Mouse (Mus musculus) v-Abl transformed pro-B cells (cell line): Measurements from ENCODE around the gene Scamp3.

Experiments
- in situ Hi-C, 2 experiments: fragments of 400-800 bp; cut with MboI; formaldehyde crosslinking; loops; one replicate each; pipeline ENCODE4 v1.15.1; 2025; ENCODE audit not compliant: unreplicated experiment in 2 of 2

The Scamp3 gene

DNA sequence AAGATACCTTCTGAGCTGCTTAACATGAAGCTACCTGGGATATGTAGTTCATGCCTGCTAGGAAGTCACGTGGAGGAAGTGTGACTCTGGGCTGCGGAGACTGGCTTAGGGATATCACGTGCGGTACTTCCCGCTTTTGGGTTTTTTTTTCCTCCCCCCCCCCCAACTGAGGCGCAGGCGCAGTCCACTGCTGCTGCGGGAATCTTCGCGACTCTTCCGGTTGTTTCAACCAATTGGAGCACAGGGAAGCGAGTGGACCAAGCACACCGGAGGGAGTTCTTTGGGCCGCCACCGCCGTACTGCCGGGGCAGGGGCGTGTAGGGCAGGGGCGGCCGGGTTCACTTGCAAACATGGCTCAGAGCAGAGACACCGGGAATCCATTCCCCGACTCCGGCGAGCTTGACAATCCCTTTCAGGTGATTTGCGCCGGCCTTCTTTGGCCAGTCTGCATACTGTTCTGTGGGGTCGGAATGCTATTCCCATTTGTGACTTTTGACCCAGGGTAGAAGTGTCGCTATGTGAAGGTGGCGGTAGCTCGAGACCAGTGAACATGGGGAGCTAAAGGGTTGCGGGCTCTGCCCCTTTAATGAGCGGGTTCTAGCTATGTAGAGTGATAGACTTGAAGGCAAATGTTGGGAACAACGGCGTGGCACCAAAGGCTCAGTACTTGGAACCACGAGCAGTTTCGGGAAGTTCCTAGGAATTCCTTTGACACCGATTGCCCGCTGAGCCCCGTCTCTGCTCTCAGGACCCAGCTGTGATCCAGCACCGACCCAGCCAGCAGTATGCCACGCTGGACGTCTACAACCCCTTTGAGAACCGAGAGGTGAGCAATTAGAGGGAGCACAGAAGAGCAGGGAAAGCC, at the start of gene Scamp3:
Scamp3 (plus strand) TSS at position 232 of the 865 bp plus-strand sequence.
- in situ Hi-C loops: no loop called here

DNA sequence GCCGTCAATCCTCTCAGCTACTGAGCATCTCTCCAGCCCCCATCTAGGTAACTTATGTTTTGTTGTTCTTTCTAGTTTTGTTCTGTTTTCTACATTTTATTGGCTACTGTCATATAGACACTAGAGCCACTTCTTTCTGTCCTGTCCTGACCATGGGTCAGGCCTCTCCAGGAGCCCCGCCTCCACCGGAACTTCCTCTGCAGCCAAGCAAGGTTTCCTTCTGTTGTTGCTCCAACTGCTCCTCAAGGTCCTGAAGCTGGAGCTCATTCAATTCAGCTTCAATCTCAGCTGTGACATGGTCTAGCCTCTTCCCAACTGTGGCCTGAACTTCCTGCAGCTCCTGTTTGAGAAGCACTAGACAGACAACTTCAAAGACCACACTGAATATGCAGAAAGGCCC, 47.4 kb upstream of the Scamp3 start:
- in situ Hi-C loops: no loop called here

DNA sequence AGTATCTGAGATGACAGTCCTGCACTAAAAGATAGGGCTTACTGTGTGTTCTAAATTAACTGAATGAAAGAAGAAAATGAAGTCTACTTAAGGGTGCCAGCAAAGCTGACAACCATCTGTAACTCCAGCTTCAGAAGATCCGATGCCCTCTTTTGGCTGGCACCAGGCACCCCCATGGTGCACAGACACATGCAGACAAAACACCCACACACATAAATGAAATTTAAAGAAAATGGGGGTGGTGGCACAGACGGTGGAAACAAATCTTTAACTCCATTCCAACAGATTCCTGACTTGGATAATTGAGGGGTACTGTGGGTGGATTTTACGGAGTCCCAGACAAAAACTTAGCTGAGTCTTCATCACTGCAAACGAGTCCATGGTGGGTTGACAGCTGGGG, 45.5 kb upstream of the Scamp3 start:
- in situ Hi-C loops: no loop called here

DNA sequence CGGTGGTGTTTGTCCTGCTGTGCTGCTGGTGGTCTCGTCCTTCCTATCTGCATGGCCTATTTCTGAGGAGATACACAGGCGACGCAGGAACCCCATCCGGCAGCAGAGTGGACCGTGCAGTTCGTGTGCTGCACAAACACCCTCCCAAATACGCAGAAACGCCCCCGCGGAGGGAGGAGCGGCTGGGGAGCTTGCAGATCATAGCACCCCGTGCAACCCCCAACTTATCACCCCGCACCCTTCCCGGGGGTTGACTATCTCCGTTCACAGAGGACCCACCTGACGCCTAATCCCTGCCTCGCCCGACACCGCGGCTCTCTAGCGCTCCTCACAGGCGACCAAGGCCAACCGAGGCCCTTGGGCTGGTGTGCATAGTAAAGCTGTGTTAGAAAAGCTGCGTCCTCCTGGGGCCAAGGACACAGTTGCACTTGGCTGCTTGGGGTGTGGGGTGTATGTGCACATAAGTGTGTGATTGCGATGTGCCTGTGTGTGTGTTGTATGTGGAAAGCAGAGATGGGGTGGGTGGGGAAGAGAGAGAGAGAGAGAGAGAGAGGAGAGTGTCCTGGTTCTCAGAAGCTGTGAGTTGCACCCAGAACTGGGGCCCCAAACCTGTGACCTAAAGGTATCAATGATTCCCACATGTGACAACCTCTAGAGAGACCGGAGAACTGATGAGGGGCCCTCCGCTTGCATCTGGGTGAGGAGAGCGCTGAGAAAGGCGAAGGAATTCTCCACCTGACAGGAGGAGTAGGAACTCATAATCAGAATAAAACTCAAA, 44.8 kb upstream of the Scamp3 start:
- in situ Hi-C loops: no loop called here

DNA sequence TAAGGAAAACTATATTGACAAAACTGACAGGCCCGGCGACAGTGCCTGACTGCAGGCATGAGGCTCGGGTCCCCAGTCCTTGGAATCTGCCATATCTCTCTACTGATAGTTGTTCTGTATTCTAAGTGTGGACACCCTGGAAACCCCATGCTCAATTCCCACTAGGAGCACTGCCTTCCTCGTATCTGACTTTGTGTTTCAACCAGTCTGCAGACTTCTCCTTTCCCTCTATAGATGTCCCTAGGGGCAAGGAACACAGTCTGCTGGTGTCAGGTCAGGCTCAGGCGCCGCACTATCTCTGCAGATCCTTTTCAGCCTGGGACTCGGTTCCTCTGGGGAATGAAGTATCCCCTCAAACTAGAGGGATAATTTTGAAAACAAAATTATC, 44.2 kb upstream of the Scamp3 start:
- in situ Hi-C loops: no loop called here

DNA sequence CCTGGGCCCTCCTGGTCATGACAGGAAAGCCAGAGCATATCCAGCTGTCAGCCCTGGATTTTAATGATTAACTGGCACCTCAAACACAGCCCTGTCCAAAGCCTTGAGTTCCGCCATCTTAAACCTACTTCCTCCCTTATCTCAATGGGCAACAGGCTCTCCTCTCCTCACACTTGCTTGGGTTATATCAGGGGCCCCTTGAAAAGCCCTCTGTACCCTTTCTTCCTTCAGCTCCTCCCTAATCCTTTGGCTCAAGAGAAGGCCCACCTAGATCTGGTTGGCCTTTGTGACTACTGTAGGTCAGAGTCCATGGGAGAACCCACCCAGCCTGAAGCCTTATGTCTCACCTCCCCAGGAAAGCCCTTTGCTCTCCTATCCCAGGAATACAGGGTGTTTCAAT, 43.5 kb upstream of the Scamp3 start:
- in situ Hi-C loops: no loop called here

DNA sequence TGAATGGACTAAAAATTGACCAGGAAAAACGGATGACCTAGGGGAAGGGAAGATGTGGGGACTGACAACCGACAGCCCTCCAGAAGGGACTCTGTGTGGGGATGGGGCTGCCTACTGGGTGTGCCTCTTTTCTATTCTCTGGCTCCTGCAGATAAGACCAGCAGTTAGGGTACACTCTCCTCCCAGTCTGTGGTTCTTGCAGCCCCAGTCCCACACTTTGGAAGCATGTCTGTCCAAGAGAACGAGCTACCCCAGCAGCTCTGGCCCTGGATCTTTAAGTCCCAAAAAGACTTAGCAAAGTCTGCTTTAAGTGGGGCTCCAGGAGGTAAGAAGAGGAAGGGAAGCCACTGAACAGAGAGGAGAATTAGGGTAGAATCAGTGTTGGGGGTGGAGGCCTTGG, 41.3 kb upstream of the Scamp3 start, which contains the start of gene Pklr:
Pklr (plus strand) TSS at position 185 of the 400 bp plus-strand sequence.
- in situ Hi-C loops: no loop called here

DNA sequence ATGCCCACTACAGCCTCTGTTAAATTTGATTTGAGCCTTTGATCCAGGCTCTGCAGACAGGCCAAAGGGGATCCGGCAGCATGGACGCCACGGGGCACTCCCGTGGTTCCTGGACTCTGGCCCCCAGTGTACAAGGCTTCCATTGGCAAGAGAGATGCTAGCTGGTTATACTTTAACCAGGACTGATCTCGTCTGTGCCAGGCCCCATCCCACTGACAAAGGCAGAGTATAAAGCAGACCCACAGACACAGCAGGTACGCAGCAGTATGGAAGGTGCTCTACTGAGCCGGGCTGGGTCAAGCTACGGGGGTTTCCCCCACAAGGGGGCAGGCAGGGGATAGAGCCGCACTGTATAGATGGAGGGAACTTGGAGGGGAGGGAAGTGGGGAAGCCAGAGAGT, 40.9 kb upstream of the Scamp3 start:
- in situ Hi-C loops: no loop called here

DNA sequence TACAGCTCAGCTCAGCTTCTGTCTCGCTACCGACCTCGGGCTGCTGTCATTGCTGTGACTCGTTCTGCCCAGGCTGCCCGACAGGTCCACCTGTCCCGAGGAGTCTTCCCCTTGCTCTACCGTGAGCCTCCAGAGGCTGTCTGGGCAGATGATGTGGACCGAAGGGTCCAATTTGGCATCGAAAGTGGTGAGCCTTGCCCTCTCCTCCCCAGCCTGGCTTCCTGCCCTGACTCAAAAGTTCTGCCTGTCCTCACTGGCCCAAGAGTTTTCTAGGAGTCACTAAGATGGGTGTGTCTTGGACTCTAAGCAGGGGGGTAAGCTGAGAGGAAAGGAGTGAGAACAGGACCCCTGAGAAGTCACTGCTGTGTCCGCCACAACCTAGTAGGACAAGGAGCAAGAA, 32.5 kb upstream of the Scamp3 start:
- in situ Hi-C loops: no loop called here

DNA sequence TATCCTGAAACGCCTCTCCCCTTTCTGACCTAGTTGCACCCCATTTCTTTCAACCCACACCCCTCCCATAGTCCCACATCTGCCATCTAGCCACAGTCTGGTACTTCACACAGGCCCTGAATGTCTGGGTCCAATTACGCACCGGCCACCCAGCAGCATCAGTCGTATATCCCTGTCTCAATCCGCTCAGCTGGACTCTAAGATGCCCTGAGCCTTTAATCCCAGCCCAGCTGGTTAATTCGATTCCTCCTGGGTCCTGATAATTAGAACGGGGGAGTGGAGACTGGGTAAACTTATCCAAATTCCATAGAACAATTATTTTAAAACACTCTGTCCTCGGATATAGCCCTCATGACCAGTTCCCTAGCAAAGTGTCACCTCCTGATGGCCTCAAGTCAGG, 31.7 kb upstream of the Scamp3 start:
- in situ Hi-C loops: no loop called here

DNA sequence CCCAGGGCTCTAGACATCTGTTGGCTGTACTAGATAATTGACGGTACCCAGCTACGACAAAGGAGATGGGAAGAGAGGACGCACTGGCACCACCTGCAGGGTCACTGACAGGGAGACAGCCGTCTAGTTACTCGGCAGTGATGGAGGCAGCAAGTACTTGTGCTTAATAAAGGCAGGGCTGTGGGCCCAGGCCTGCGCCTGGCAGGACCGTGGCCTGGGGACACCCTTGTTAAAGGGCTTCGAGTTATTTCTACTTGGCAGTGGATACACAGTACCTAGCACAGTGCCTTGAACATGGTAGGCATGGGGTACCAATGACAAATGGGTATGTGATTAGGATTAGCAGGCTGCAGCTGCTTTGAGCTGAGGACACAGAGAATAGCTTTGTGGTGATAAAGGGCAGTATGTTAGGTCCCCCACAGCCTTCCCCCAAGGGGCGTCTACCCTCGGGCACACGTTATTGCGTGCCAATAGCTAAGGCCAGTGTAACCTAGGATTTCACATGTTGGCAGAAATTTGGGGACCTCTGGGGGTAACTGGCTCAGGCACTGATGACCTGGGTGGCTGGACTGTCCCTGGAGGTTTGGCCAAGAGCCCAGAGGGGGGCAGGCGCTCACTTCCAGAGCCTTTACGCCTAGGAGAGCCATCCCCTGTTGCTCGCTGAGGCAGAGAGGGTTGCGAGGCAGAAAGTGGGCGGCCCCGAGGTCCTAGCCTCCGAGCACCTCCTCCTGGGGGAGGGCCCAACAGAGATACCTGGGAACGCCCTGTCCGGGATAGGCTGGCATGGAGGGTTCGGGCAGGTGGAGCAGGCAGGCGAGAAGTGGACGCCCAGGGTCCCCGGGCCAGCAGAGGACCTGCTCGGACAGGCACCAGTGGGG, 29.9 kb upstream of the Scamp3 start:
- in situ Hi-C loops: no loop called here

DNA sequence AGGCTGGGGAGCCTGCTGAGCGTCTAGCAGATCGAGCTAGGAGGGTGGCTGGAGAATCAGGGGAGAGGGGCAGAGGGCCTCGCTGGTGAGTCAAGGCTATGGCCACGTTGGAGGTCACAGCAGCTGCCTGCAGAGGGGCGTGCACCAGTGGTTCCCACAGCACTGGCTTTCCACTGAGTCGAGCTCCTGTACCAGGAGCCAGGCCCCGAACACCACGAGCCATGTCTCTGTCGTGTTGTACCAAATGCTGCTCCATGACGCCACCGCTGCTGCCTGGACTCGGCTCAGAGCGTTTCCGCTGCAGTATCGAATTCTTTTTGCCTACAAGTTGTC, 29.3 kb upstream of the Scamp3 start:
- in situ Hi-C loops: no loop called here

DNA sequence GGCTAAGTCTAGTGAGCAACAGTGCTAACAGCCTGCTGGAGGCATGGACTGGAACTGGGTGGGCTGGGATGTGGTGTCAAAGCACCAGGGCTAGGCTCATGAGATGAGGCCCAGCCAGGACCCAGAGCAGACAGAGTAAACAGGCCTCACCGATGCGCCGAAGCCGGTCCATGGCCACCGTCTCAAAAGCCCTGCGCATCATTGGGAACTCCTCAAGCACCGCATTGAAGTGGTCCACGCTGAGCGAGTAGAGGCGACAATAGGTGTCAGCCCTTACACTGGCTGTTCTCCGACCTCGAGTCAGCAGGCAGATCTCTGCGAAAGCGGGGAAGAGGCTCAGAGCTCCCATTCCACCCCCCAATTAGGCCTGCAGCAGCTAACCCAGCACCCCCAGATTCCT, 28.7 kb upstream of the Scamp3 start:
- in situ Hi-C loops: no loop called here

DNA sequence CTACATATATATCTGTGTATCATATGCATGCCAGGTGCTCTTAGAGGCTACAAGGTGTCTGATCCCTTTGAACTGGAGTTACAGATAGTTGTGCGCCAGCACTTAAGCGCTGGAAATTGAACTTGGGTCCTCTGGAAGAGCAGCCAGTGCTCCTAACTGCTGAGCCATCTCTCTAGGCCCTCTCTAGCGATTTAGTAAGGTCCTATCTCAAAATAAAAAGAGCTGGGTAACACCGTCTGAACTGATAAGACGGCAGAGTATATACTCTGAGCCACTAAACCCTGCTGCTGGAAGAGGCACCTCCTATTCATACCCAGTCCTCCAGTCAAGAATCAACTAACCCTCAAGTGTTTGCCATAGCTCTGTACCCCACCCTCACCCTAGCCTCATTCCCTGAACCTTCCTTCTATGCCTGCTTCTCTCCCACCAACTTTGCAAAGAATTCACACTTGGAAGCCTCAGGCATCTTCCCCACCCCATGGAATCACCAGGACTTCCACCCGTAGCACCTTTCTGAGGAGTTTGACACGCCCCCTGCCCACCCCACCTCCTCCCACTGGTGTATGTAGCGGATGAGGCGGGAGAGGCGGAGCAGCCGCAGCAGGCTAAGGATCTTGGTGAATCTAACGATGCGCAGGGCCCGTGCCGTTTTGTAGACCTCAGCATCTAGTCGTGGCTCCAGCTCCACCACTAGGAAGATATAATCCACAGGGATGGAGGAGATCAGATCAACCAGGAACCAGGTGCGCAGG, 25.0 kb upstream of the Scamp3 start:
- in situ Hi-C loops: no loop called here

DNA sequence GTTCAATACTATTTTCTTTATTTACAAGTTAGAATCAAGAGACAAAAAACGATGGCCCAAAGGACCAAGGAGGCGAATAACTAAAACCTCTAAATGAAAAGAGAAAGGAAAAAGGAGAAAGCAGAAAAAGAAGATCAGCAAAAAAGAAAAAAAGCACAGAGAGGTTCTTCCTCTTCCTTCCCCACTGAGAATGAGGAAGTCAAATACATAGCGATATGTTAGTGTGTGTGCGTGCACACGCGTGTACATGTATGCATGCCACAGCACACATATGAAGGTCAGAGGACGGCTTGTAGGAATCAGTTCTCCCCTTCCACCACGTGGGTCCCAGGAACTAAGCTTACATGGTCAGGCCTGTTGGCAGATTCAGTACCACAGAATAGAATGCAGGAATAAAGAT, 20.3 kb upstream of the Scamp3 start:
- in situ Hi-C loops: loop anchor here (5.0 kb wide), 1 partner anchor 65 kb away; the partner anchor contains the start of gene Rusc1 (in 2 of the 2)

DNA sequence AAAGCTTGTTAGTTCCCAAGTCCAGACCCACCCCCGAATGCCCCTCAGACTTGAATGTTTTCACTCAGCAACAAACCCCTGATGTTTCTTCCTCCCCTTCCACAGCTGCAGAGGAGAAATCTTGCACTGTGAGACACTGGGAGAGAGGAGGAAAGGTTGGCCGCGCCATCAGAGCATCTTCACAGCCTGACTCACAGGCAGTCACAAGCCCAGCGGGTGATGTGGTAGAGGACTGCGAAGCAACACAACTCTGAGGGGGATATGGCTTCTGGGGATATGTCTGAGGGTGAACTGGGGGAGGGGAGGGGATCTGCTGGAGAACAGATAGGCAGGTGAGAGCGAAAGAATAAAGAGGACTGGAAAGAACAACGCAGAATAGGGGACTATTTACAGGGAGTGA, 18.6 kb upstream of the Scamp3 start:
- in situ Hi-C loops: loop anchor here (5.0 kb wide), 1 partner anchor 66 kb away; the partner anchor contains the start of gene Rusc1 (in 2 of the 2)

DNA sequence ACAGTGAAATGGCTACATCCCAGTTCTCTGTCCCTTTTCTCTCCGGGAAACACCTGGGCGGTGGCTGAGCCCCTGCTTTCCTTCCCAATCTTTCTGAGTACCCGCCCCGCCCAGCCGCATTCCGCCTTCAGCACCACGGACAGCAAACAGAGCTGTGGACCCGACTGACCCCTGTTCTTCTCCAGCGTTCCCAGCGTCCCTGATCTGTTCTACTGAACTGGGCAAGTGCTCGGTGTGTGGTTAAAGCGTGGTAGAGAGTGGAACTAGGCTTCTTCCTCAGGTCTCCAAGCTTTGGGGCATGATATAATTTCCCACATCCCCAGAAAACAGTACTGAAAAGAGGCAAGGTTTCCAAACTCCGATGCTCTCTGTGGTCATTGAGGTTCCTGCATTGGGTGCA, 18.1 kb upstream of the Scamp3 start:
- in situ Hi-C loops: loop anchor here (5.0 kb wide), 1 partner anchor 67 kb away; the partner anchor contains the start of gene Rusc1 (in 2 of the 2)

DNA sequence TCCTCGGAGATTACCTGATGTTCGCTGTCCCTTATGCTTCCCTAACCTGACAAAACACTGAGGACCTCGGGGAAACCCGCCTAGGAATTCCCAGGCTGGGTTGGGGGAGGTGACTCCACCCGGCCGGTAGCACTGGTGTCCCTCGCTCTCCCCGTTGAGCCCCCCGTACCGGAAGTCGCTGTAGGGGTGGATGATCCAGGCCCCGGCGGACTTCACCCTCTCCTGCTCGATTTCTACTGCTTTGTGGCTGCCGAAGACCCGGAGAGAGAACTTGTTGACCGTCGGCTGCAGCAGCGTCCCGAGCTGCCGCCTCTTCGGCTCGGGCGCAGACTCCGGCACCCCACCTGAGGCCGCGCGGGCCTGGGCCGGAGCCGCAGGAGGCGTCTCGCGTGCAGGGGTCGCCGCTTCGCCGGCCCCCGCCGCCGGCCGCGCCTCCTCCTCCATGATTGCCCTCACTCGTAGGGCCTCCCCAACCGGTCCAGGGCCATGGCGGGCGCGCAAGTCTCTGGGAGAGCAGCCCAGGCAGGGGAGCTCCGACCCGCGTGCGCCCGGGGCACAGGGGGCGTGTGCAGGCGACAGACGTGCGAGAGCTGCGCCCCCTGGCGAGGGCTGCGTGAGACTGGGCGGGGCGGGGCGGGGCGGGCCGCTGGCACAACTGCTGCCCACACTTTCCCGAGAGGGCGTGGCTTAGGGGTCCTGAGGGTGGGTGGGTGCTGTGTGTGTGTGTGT, 17.5 kb upstream of the Scamp3 start, which contains the start of gene Hcn3:
Hcn3 (minus strand) TSS at position 581 of the 729 bp plus-strand sequence.
- in situ Hi-C loops: loop anchor here (5.0 kb wide), 3 partner anchors 38 to 67 kb away; partner anchors contain the start of gene Rusc1 (in 2 of the 2)

DNA sequence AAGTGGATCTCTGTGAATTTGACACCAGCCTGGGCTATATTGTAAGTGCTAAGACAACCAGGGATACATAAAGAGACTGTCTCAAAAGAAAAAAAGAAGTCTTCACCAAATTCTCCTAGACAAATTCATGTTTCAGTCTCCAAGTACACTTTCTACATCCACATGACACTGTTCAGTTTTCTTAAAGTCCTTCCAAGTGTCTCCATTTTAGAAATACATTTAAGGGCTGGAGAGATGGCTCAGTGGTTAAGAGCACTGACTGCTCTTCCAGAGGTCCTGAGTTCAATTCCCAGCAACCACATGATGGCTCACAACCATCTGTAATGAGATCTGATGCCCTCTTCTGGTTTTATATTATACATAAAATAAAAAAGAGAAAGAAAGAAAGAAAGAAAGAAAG, 16.1 kb upstream of the Scamp3 start:
- in situ Hi-C loops: loop anchor here (5.0 kb wide), 2 partner anchors 36 to 46 kb away; no protein-coding TSS in a partner anchor
